Mouse (Mus musculus): ENCODE results near the gene Sdhaf1.

Gene Sdhaf1

DNA sequence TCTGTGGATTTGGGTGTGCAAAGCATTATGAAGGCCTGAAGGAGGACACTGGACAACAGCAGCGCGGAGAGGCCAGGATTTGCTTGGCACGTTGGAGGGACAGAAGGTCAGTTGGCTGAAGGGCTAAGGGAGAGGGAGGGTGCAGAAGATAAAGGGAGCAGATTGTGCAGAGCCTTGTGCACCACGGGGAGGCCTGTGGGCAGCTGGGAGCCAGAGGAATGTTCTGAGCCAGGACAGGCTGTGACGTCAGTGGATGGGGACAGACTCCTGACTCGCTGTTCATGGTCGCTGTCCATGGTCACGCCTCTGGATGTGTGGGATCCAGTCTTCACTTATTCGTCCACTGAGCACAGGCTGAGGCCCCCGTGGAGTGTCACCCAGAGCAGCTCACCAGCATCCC is 28.6 kb downstream of the Sdhaf1 start:
- in situ Hi-C loops (cut with MboI, MseI), result no loop called here

DNA sequence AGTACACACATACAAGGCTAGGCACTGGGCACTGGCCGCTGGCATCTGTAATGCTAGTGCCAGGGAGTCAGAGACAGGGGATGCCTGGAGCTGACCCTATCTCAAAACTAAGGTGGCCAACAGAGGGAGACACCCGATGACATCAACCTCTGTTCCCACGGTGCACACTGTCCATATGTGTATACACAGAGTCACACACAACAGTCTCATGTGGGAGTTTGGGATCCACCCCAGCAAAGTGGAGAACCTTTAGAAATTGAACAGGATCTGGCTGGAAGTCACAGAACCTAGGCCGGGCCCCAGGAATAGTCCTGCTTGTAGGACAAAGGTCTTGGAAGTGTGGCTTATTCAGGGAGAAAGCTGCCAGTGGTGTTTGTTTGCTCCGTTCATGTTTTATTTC is 29.4 kb downstream of the Sdhaf1 start:
- in situ Hi-C loops (cut with MboI, MseI), result no loop called here

DNA sequence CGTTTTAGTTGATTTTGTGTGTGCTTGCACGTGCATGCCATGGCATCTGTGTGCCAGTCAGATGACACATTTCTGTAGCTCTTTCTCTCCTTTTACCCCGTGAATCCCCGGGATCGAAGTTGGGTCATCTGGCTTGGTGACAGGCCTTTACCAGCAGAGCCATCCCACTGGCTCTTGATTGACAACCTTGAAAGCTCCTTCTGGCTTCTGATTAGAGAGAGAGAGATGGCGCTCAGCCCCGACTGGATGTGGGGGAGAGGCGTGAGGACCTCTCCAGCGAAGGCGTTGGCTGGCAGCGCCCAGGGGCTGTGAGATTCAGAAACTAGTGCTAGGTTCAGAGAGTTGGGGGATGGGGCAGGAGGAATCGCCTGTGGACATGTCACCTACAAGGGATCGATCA is 29.9 kb downstream of the Sdhaf1 start:
- in situ Hi-C loops (cut with MboI, MseI), result no loop called here

DNA sequence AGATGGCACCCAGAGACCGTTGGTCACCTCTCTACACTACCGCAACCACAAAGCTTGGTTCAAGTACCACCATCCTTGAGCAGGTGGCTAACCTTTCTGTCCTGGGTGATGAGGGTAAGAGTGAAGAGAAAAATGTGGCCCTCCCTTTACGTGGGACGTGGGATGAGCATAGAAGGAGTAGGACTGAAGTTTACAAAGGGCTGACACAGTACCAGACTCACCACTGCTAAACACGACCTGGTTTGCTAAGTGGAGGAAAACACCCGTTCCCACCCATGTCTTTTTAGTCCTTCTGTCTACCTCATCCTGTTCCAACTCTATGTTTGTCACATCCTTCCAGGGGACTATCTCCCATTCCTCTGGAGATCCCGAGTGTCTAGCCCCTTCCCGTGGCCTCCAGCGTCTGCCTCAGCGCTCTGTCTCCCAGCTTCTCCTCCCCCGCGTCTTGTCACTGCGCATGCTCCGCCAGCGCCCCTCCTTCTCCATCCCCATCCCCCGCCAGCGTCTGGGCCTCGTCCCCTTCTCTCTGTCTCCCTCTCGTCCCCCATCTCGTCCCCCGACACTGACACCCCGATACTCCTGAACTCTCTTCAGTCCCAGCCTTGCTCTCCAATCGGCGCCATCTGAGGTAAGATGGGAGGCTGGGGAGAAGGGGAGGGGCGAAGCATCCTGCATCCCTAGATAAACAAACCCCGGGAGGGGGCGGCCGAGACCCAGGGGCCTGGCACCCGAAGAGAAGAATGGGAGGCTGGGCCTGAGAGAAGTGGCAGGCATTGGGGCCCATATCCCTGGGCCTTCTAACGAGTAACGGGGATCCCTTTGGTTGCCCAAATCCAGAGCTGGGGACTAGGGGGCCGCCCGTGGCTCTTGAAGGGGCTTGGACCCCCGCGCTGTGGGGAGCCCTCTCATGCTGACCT is 32.2 kb downstream of the Sdhaf1 start, which contains the start of gene Clip3:
Gene Clip3 (plus strand): TSS at position 514 of the 917 bp plus-strand sequence.
- in situ Hi-C loops (cut with MboI, MseI), result no loop called here

DNA sequence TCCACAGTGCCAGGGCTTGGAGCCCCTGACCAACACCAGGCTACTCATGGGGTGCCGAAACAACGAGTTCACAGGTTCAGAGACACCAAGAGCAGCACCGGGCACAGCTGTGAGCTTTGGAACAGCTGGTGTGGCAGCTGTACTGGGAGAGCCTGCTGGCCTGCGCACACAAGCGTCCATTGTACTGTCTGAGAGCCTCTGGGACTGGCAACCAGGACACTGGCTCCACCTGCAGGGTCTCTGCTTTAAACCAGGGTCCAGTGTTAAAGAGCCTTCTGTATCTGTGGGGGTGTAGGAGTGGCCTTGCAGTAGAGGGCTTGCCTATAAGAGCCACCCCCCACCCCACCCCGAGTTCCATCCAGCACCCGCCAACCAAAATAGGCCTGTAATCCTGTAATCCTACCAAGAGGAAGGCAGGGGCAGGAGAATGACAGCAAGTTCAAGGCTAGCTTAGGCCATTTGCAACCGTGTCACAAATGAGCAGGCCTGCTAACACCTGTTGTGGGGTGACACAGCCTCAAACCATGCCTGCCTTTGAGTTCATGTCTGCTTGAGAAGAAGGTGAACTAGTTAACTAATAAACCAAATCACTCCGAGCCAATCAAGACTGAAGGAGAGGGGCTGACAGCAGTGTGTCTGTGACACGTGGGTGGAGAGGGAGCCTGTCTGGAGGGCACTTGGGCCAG is 33.8 kb downstream of the Sdhaf1 start:
- in situ Hi-C loops (cut with MboI, MseI), result no loop called here

DNA sequence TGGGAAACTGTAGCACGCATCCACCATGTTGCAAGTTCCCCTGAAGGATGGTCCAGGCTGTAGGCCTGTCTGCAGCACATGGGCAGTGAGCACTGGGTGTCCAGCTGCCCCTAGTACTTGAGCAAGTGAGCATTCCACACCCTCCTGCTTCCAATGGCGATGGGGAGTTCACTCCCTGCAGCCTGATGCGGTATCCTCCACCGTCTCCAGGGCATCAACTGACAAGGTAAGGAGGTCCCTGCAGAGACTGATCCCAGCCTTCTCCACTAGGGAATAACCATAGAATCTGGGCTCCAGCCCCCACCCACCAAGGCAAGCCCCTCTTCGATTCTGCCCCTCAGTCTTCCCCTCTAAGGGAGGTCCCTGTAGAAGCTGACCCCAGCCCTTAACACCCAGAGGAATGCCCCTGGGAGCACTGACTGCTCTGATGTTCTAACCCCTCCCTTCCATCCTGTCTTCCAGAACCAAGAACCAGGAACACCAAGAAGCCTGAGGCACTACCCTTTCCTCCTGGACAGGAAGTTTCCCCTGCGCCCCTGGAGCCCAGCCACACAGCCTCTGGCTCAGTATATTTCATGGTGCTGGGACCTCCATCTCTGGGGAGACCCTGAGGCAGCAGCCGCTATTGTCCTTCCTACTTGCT is 34.5 kb downstream of the Sdhaf1 start:
- in situ Hi-C loops (cut with MboI, MseI), result no loop called here

DNA sequence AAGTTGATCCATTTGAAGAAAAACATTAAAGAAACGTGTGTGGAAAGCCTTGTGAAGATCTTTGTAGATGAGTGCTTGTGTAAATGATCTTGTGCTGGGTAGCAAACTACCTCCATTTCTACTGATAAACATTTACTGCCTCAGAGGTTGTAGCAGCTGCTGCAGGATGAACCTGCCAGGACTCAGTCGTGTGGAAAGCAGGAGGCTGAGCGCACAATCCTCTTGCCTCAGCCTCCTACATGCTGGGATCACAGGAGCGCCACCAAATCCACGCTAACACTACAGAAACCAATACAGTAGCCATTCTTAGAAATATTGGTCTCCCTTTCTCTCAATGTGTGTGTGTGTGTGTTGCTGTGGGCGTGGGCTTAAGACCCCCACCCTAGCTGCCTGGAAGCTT is 35.6 kb downstream of the Sdhaf1 start:
- in situ Hi-C loops (cut with MboI, MseI), result no loop called here

DNA sequence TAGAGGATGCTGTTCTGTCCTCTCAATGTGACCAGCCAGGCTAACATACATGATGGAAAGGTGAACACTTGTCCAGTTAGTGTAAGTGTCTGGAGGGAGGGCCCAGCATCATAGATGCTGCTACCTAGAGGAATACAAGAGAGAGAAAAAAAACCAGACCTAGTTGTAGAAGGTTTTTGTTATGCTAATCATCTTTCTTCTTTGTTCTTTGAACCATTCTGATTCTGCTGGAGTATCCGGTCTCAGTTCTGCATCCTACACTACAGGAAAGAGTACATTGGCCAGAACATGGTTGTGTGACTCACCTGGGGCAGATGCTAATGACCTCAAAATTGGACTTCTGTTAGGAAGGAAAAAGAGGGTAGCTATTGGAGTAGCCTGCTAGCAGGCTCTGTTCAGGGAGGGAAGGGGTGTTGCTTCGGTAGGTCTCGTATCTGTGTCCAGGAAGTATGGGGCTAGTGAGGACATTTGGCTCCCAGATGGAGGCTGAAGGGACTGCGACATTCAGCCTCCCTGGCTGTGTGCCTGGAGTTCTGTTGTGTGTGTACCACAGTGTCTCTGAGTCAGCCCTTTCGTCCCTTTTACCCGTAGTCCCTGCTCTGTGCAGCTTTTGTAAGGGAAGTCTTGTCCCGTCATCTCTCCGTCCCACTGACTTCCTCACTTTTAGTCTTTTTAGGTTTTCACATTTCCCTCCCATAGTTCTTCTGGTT is 36.8 kb downstream of the Sdhaf1 start:
- in situ Hi-C loops (cut with MboI, MseI), result no loop called here

DNA sequence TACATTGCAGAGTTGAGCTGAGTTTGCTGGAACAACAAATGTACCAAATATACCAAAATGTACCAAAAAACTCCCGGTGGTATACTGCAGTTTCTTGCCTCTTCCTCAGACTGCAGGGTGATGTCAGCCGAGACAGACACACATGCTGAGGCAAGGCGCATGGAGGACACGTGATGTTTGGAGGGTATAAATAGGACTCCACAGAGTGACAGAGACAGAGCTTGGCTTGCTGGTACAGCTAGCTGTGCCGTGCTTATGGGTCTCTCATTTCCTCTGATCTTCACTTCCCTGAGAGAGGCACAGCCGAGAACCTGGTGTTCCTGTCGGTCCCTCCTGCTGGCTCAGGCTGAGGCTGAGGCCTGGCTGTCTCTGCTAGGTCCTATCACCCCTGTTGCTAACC is 41.0 kb downstream of the Sdhaf1 start:
- in situ Hi-C loops (cut with MboI, MseI), result no loop called here

DNA sequence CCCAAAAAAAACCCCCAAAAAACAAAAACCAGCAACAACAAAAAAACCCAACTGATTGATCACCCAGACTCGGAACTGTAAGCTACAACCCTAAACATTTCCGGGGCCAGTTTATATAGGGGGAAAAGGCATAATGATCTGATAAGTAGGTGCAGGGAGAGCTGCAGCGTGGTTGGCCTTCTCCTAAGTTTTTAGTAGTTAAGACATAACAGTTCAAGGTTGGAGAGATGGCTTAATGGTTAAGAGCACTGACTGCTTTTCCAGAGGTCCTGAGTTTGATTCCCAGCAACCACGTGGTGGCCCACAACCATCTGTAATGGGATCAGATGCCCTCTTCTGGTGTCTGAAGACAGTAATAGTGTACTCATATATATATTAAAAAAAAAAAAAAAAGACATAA is 42.2 kb downstream of the Sdhaf1 start:
- in situ Hi-C loops (cut with MboI, MseI), result no loop called here

DNA sequence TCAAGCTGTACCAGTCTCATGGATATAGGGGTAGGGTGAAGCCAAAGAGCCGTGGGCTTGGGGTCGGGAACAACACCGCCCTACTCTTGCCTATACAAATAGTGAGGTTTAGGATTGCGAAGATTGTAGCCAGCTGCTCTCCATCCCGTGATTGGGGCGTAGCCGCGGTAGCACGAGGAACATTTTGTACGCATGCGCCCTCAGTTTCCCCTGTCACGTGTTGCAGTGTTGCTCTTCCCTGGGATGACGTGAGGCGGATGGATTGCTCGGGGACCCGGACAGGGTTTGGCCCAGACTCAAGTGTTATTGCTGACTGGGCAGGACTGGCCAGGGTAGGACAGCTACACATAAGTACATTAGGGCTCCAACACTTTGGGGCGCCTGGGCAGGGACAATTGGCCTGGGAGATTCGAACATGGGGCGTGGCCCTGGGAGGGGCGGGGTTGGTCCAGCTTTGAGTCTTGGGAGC is 43.0 kb downstream of the Sdhaf1 start:
- in situ Hi-C loops (cut with MboI, MseI), result no loop called here

DNA sequence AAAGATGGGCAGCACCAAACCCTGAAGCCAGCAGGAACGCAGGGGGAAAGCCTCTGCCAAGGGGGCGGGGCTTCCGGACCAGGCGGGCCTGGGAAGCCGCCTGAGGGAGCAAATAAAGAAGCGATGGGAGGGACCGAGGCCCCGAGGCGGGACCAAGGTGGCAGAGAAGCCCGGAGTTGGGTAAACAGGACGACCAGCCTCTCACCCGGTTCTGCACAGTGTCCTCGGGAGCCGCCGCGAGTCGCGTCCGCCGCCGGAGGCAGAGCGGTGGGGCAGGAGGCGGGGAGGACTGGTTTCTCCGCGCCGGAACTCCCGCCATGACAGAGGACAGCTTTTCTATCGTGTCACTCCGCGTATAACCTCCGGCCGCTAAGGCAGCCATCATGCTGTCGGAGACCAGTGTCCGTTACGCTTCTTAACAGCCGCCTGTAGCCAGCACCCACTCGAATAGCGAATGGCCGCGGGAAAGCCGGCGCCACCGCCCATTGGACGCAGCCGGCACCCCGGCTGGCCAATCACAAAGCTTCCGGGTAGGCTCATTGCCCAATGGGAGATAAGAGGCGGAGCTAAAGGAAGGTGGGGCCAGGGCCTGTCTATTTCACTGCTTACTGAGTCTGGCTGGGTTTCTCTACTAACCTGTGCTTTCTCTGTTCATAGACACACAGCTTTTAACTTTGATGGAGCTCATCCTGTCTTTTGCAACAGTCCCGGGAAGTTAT is 43.6 kb downstream of the Sdhaf1 start, which contains the start of the genes Thap8 and Wdr62:
Gene Thap8 (plus strand): TSS at position 144 of the 719 bp plus-strand sequence.
Gene Wdr62 (minus strand): TSS at position 469 of the 719 bp plus-strand sequence.
- in situ Hi-C loops (cut with MboI, MseI), result no loop called here

DNA sequence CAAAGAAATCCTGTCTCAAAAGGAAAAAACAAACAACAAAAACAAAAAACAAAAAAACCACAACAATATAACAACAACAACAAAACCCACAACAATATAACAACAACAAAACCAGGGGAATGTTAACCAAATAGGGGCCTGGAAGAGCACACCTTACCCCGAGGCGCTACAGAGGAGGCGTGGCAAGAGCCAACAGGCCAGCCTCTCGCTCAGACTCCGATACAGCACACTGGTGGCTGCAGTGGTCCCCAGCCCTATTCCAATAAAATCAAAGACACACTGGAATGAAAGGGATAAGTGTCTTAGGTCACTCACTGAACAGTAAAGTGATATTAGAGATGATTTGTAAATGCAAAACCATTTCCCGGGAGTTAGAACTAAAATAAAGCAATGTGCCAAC is 44.2 kb downstream of the Sdhaf1 start:
- in situ Hi-C loops (cut with MboI, MseI), result no loop called here

DNA sequence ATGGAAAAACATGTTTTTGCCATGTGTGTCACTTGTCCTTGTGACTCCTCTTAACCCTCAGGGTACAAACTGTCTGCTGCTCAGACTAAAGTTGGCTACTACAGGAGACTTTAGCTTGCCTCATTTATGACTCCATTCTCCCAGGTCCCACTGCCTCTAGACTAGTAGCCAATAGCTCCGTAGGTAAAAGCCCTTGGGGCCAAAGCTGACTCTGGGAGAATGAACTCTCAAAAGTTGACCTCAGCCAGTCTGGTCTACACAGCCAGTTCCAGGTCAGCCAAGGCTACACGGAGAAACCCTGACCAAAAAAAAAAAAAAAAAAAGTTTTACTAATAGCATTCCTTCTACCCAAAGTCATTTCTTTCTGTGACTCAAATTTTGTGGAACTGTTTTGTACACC is 44.8 kb downstream of the Sdhaf1 start:
- in situ Hi-C loops (cut with MboI, MseI), result no loop called here

DNA sequence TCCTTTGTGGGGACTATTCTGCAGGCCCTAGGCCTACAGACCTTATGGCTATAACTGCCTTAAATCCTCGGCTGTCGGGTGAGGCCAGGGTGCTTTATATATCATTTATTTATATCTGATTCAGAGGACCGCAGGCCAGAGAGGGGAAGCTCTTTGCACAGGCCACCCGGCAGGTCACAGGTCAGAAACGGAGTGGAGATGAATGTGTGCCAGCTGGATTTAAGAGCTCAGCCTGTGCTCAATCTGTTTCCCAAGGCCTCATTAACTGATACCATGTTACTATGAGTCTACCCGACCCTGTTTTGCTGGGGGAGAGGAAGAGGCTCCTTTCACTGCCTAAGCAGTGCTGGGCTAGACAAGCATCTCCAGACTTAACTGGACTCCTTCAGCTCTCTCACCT is 49.3 kb downstream of the Sdhaf1 start:
- in situ Hi-C loops (cut with MboI, MseI), result no loop called here
